ENCODE assay signal across 8 mouse cellular contexts in genomic region chr2:93956908-93957784, GRCm38 (mm10). TPM values are rescaled to one million over a fixed set of nuclear protein-coding genes. Genes with fewer than 3 reads are reported as not detected.
A peak's percentile ranks its signal among the peaks of the same experiment; 100 is the strongest.
DNase-seq lines count a peak whose midpoint lies in the region; ATAC-seq and TF ChIP-seq lines count a peak whose summit lies in the region.

Gene Gm13889 (minus strand): TSS chr2:93957201.

- peak within 1 kb of the TSS; percentile 99 for H3K4me2 ChIP-seq in heart, embryonic 11.5 days
- peak within 1 kb of the TSS; percentile 98 for H3K4me2 ChIP-seq in kidney, embryonic 15.5 days
- H3K4me2 ChIP-seq in limb, embryonic 15.5 days: peak within 1 kb of the TSS; percentile 81
- peak within 1 kb of the TSS; percentile 66 for H3K4me2 ChIP-seq in myocyte (ENCODE audit: low read depth)

- 7% methylated on average over 49 of the region's 62 CpGs for WGBS in heart, embryonic 11.5 days (ENCODE audit: insufficient replicate concordance)
- 6% methylated on average over 58 of the region's 62 CpGs for WGBS in kidney, embryonic 15.5 days
- WGBS in limb, embryonic 15.5 days: 7% methylated on average over 44 of the region's 62 CpGs
- WGBS in thymus, adult 2 months: 9% methylated on average over 61 of the region's 62 CpGs

- H3K9me3 ChIP-seq in megakaryocyte, embryonic 14.5 days: peaks cover 6% of the 10 kb centered on the region; the same call in 1 of the 2 replicates
- no peaks in the 10 kb centered on the region for H3K9me3 ChIP-seq in heart, embryonic 11.5 days (replicated peaks; ENCODE audit: control insufficient read depth, low read length)
- H3K9me3 ChIP-seq in kidney, embryonic 15.5 days (replicated peaks): no peaks in the 10 kb centered on the region
- H3K9me3 ChIP-seq in limb, embryonic 15.5 days: no peaks in the 10 kb centered on the region

- no peak for TF ChIP-seq POLR2A in embryonic fibroblast, embryonic 13.5 days (IDR thresholded peaks at IDR 0.05; ENCODE audit: low read depth, low read length)
- peak; percentile 41 for TF ChIP-seq POLR2A in myocyte (IDR thresholded peaks at IDR 0.05; ENCODE audit: insufficient read length, low read depth)
- TF ChIP-seq POLR2A in thymus, adult 2 months (IDR thresholded peaks at IDR 0.05; ENCODE audit: control insufficient read depth, extremely low read depth, insufficient read depth, low read length, poor library complexity): no peak

- peak within 1 kb of the TSS; percentile 70 for H3K9ac ChIP-seq in heart, embryonic 11.5 days (ENCODE audit: low read depth, low read length)
- peak within 1 kb of the TSS; percentile 71 for H3K9ac ChIP-seq in kidney, embryonic 15.5 days
- peak within 1 kb of the TSS; percentile 15 for H3K9ac ChIP-seq in limb, embryonic 15.5 days

- ATAC-seq in megakaryocyte, adult 5-6 weeks (ENCODE audit: poor library complexity, severe bottlenecking): no peak
- peak; percentile 36; the same call in 1 of the 2 replicates for ATAC-seq in heart, embryonic 11.5 days (replicated peaks; ENCODE audit: insufficient number of reproducible peaks, low FRiP score, low TSS enrichment)
- ATAC-seq in kidney, embryonic 15.5 days (replicated peaks; ENCODE audit: low FRiP score): peak; percentile 53
- ATAC-seq in limb, embryonic 15.5 days (ENCODE audit: insufficient number of reproducible peaks, low FRiP score, low TSS enrichment, low read depth): peak; percentile 48

- H3K4me1 ChIP-seq in megakaryocyte, embryonic 14.5 days: peaks cover 32% of the 10 kb centered on the region
- H3K4me1 ChIP-seq in embryonic fibroblast, embryonic 13.5 days (ENCODE audit: control insufficient read depth, insufficient read depth, low read length): no peaks in the 10 kb centered on the region; the same call in 1 of the 2 replicates
- peaks cover 15% of the 10 kb centered on the region for H3K4me1 ChIP-seq in heart, embryonic 11.5 days (ENCODE audit: control insufficient read depth, insufficient read depth, low read length)
- peaks cover 31% of the 10 kb centered on the region for H3K4me1 ChIP-seq in kidney, embryonic 15.5 days
- H3K4me1 ChIP-seq in limb, embryonic 15.5 days: peaks cover 26% of the 10 kb centered on the region
- peaks cover 10% of the 10 kb centered on the region for H3K4me1 ChIP-seq in thymus, adult 2 months (replicated peaks; ENCODE audit: control insufficient read depth, insufficient read depth, low read length)

- H3K79me2 ChIP-seq in myocyte (ENCODE audit: control insufficient read depth, insufficient read depth): no peaks in the 10 kb centered on the region

- H3ac ChIP-seq in myocyte (ENCODE audit: control insufficient read depth, insufficient read length): no peak within 1 kb of the TSS

- no peak within 1 kb of the TSS for H3K27ac ChIP-seq in embryonic fibroblast, embryonic 13.5 days (ENCODE audit: insufficient read depth, low read length)
- no peak within 1 kb of the TSS for H3K27ac ChIP-seq in heart, embryonic 11.5 days (ENCODE audit: low read depth, low read length)
- peak within 1 kb of the TSS; percentile 39 for H3K27ac ChIP-seq in kidney, embryonic 15.5 days
- H3K27ac ChIP-seq in limb, embryonic 15.5 days: no peak within 1 kb of the TSS
- no peak within 1 kb of the TSS for H3K27ac ChIP-seq in thymus, adult 2 months (ENCODE audit: control insufficient read depth, insufficient read depth, low read length)

- no peak for TF ChIP-seq CTCF in embryonic fibroblast, embryonic 13.5 days (IDR thresholded peaks at IDR 0.05; ENCODE audit: borderline replicate concordance, insufficient read depth, low read length)
- no peak for TF ChIP-seq CTCF in thymus, adult 2 months (IDR thresholded peaks at IDR 0.05; ENCODE audit: borderline replicate concordance, control insufficient read depth, extremely low read depth, insufficient read depth, low read length, poor library complexity)

- DNase-seq in thymus, adult 2 months: peak; percentile 27

- H3K4me3 ChIP-seq in megakaryocyte, embryonic 14.5 days (replicated peaks): peak within 1 kb of the TSS; percentile 90
- H3K4me3 ChIP-seq in embryonic fibroblast, embryonic 13.5 days (ENCODE audit: insufficient read depth, low read length): peak within 1 kb of the TSS; percentile 41
- peak within 1 kb of the TSS; percentile 59 for H3K4me3 ChIP-seq in heart, embryonic 11.5 days (ENCODE audit: low read depth, low read length)
- H3K4me3 ChIP-seq in kidney, embryonic 15.5 days (replicated peaks): peak within 1 kb of the TSS; percentile 65
- H3K4me3 ChIP-seq in limb, embryonic 15.5 days: peak within 1 kb of the TSS; percentile 49
- H3K4me3 ChIP-seq in myocyte: no peak within 1 kb of the TSS
- peak within 1 kb of the TSS; percentile 20 for H3K4me3 ChIP-seq in thymus, adult 2 months (ENCODE audit: control insufficient read depth, insufficient read depth, low read length)

- no peaks in the 10 kb centered on the region for H3K36me3 ChIP-seq in megakaryocyte, embryonic 14.5 days (replicated peaks; ENCODE audit: low read length)
- no peaks in the 10 kb centered on the region for H3K36me3 ChIP-seq in heart, embryonic 11.5 days (ENCODE audit: control insufficient read depth, insufficient read depth, low read length)
- H3K36me3 ChIP-seq in kidney, embryonic 15.5 days: no peaks in the 10 kb centered on the region
- no peaks in the 10 kb centered on the region for H3K36me3 ChIP-seq in limb, embryonic 15.5 days
- no peaks in the 10 kb centered on the region for H3K36me3 ChIP-seq in myocyte (ENCODE audit: control insufficient read depth, insufficient read depth)
- H3K36me3 ChIP-seq in thymus, adult 2 months (ENCODE audit: control insufficient read depth, insufficient read depth, low read length): no peaks in the 10 kb centered on the region

- peaks cover 96% of the 10 kb centered on the region for H3K27me3 ChIP-seq in megakaryocyte, embryonic 14.5 days (replicated peaks)
- H3K27me3 ChIP-seq in heart, embryonic 11.5 days (ENCODE audit: control insufficient read depth, insufficient read depth, low read length): peaks cover 41% of the 10 kb centered on the region
- H3K27me3 ChIP-seq in kidney, embryonic 15.5 days: peaks cover 80% of the 10 kb centered on the region
- peaks cover 64% of the 10 kb centered on the region for H3K27me3 ChIP-seq in limb, embryonic 15.5 days
- H3K27me3 ChIP-seq in myocyte (ENCODE audit: control insufficient read depth, insufficient read depth, insufficient read length): peaks cover 51% of the 10 kb centered on the region
- H3K27me3 ChIP-seq in thymus, adult 2 months (ENCODE audit: control insufficient read depth, insufficient read depth, low read length): peaks cover 8% of the 10 kb centered on the region

TF ChIP-seq in myocyte, 11 proteins besides CTCF, POLR2A, EP300 and RAD21:
- no peak for TF ChIP-seq CEBPB (IDR thresholded peaks at IDR 0.05; ENCODE audit: insufficient read depth, poor library complexity, severe bottlenecking)
- no peak for TF ChIP-seq USF1 (IDR thresholded peaks at IDR 0.05; ENCODE audit: low read depth)
- TF ChIP-seq SRF (IDR thresholded peaks at IDR 0.05; ENCODE audit: control insufficient read depth, insufficient read length, low read depth): no peak
- TF ChIP-seq MAX (IDR thresholded peaks at IDR 0.05; ENCODE audit: low read depth): no peak
- TF ChIP-seq TCF3 (IDR thresholded peaks at IDR 0.05; ENCODE audit: insufficient read length, low read depth): no peak
- no peak for TF ChIP-seq MYOG (IDR thresholded peaks at IDR 0.05; ENCODE audit: control insufficient read depth in 1 of 3, insufficient read depth in 1 of 3, insufficient read length in 2 of 3, low read depth in 2 of 3)
- no peak for TF ChIP-seq TCF12 (IDR thresholded peaks at IDR 0.05; ENCODE audit: insufficient read depth, poor library complexity, severe bottlenecking)
- TF ChIP-seq POLR2AphosphoS2 (IDR thresholded peaks at IDR 0.05; ENCODE audit: insufficient read length, low read depth): no peak
- no peak for TF ChIP-seq E2F4 (IDR thresholded peaks at IDR 0.05; ENCODE audit: insufficient read depth)
- no peak for TF ChIP-seq REST (IDR thresholded peaks at IDR 0.05; ENCODE audit: insufficient read depth, insufficient read length)
- no peak for TF ChIP-seq MYOD1 (IDR thresholded peaks at IDR 0.05; ENCODE audit: control insufficient read depth in 1 of 3, insufficient read length in 2 of 3, low read depth in 2 of 3)

RNA-seq across cellular contexts. Expression of gene Gm13889, which starts in this region (rescaled TPM):
- 1.7 and 2.1 TPM in 2 replicates for polyA plus RNA-seq in megakaryocyte, embryonic 14.5 days (2012; ENCODE audit: insufficient read depth, low replicate concordance)
- 0.11 TPM in 1 of 2 replicates, not detected in the other for total RNA-seq in megakaryocyte, adult 5-6 weeks (2015)
- 0.51 TPM in 1 of 2 replicates, not detected in the other for total RNA-seq in megakaryocyte, adult 5-6 weeks (2017)
- polyA plus RNA-seq in embryonic fibroblast, embryonic 13.5 days (2011; ENCODE audit: insufficient read length, low read depth, missing spikeins): 0.62 and 0.76 TPM in 2 replicates
- polyA plus RNA-seq in heart, embryonic 11.5 days (2014; fragmentation: Nextera tagmentation; extraction: Ambion mirVana): 2.8 and 4.1 TPM in 2 replicates
- polyA plus RNA-seq in kidney, embryonic 15.5 days (2015; fragmentation: Nextera tagmentation; extraction: Ambion mirVana): 9.2 and 11.1 TPM in 2 replicates
- polyA plus RNA-seq in limb, embryonic 15.5 days (2015; fragmentation: Nextera tagmentation; extraction: Ambion mirVana): 3.6 and 4.0 TPM in 2 replicates
- polyA plus RNA-seq in myocyte (2012; fragmentation: generic; extraction: Trizol): 6.1 TPM
- 7.4 and 8.6 TPM in 2 replicates for polyA plus RNA-seq in thymus, adult 2 months (2012; rRNA removed)

Comparison
In these comparisons a context has a peak if more than half of its experiments do, and no peak if none do; other contexts are left out.
1. H3K9ac ChIP-seq: peak in every context shown above with its lines; median percentile 71 in kidney, embryonic 15.5 days; 70 in heart, embryonic 11.5 days; 15 in limb, embryonic 15.5 days.